Mouse (Mus musculus) lung, adult 2 months (tissue): ENCODE data around the gene Vac14.

Experiments
- CTCF ChIP-seq: fragments of 200-500 bp; IDR thresholded peaks from 2 replicates; pipeline ENCODE4 v1.5.1; 2011; ENCODE audit warnings: mild to moderate bottlenecking, low read length, control low read depth; ENCODE audit not compliant: insufficient read depth
- POLR2A ChIP-seq: fragments of 200-500 bp; IDR thresholded peaks from 2 replicates; pipeline ENCODE4 v1.6.1; 2011; ENCODE audit warnings: low read depth, mild to moderate bottlenecking, control low read depth, low read length, borderline replicate concordance; ENCODE audit errors: extremely low read depth

GRCm38 (mm10) chr8:110633814-110634213 is 15.4 kb downstream of the Vac14 start:
- TF ChIP-seq POLR2A: no peak
- no peak for TF ChIP-seq CTCF
